Mouse (Mus musculus): ENCODE data around the gene Imp3.

GRCm38 (mm10) chr9:56925291-56926024, 11.8 kb upstream of the Imp3 start:
- TF ChIP-seq CTCF (IDR thresholded peaks at IDR 0.05) (no peak), POLR2A (IDR thresholded peaks at IDR 0.05; ENCODE audit: insufficient read depth, low read depth, low read length) (no peak)

Data from heart, adult 2 months (tissue).